Mouse (Mus musculus) Muller cell, postnatal 12 days (primary cell): ENCODE data around the gene Rps25.

Experiments
- DNase-seq: peaks from one replicate; pipeline ENCODE4 v3.0.0-alpha.2; 2015; ENCODE audit errors: inconsistent ontology term

Rps25 gene

DNA sequence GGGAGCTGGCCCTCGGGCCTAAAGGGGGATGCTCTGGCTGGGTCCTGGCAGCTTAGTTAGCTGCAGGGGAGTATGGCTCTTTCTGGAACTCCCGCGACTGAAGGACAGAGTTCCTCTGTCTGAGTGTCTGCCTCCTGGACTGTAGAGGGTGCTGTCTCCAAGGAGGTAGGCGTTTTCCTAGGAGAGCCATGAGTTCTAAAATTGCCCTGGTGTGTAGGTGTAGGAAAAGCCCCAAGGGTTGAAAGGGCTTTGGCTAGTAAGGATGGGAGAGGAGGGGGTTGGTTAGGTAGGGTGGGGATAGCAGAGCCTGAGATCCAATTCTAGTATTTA is 47.9 kb downstream of the Rps25 start, which contains the start of gene Upk2:
Gene Upk2 (minus strand): TSS at position 86 of the 330 bp plus-strand sequence.
- no peak for DNase-seq

DNA sequence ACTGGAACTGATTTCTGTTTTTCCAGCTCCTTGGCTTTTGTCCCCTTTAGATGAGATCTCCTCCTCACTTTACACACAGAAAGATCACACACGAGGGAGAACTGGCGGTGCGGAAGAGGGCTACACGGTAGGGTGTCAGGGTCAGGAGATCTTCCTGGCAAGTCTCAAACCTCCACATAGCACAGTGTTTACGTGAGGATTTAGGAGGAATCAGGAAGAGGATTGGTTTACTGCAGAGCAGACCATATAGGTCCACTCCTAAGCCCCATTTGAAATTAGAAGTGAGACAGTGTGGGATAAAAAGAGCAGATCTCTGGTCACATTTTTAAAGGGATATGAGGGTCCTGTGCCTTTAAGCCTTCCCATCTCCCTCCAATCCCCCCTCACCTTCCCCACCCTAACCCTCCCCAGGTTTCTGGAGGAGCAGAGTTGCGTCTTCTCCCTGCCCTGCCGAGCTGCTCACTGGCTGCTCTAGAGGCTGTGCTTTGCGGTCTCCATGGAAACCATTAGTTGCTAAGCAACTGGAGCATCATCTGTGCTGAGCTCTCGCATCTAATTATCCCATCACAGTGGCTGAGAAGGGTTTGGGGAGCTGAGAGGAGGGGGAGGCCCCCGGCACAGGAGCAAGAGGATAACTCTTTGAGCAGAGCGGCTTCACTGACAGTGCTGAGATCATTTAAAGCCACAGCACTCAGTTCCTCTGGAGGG is 50.2 kb downstream of the Rps25 start:
- DNase-seq, result peak; percentile 68
